Mouse (Mus musculus): ENCODE data around the gene Ablim2. TPM values are rescaled to one million over a fixed set of nuclear protein-coding genes. Genes with fewer than 3 reads are reported as not detected.
A peak's percentile ranks its signal among the peaks of the same experiment; 100 is the strongest.

The Ablim2 gene
- polyA plus RNA-seq, 1 experiment from 2014 or later: 2.7 TPM

- Histone ChIP-seq H3K4me3 (peak within 1 kb of the TSS; percentile 97), H3K27me3 (0 out of 2 replicates have a peak, but pooled peaks cover 4% of the 10 kb centered on the region), H3K36me3 (no peaks in the 10 kb centered on the region), H3K9ac (peak within 1 kb of the TSS; percentile 96), H3K4me1 (peaks cover 38% of the 10 kb centered on the region), H3K4me2 (peak within 1 kb of the TSS; percentile 83), H3K9me3 (no peaks in the 10 kb centered on the region), H3K27ac (peak within 1 kb of the TSS; percentile 85)
- peak; percentile 94 for ATAC-seq (ENCODE audit: insufficient number of reproducible peaks, low FRiP score, low TSS enrichment, low read depth)
- WGBS: under 1% methylated on average over 49 of the region's 49 CpGs
Observed at GRCm38 (mm10) chr5:35893093-35893804, 135.6 kb downstream of the Ablim2 start, which contains the start of gene Afap1. Gene Afap1 (plus strand): TSS chr5:35893319.

- peak overlapping the region; percentile 97 for H3K4me3 ChIP-seq
- WGBS: 0% methylated on average over 21 of the region's 21 CpGs
- no peak for ATAC-seq (ENCODE audit: insufficient number of reproducible peaks, low FRiP score, low TSS enrichment, low read depth)
- H3K9ac ChIP-seq: peak overlapping the region; percentile 96
- H3K9me3 ChIP-seq: no peaks in the 10 kb centered on the region
- 0 out of 2 replicates have a peak, but pooled peaks cover 4% of the 10 kb centered on the region for H3K27me3 ChIP-seq
- H3K27ac ChIP-seq: peak overlapping the region; percentile 85
- peaks cover 42% of the 10 kb centered on the region for H3K4me1 ChIP-seq
- H3K36me3 ChIP-seq: no peaks in the 10 kb centered on the region
- peak overlapping the region; percentile 83 for H3K4me2 ChIP-seq
Observed at GRCm38 (mm10) chr5:35893805-35894260, 136.2 kb downstream of the Ablim2 start.

DNA sequence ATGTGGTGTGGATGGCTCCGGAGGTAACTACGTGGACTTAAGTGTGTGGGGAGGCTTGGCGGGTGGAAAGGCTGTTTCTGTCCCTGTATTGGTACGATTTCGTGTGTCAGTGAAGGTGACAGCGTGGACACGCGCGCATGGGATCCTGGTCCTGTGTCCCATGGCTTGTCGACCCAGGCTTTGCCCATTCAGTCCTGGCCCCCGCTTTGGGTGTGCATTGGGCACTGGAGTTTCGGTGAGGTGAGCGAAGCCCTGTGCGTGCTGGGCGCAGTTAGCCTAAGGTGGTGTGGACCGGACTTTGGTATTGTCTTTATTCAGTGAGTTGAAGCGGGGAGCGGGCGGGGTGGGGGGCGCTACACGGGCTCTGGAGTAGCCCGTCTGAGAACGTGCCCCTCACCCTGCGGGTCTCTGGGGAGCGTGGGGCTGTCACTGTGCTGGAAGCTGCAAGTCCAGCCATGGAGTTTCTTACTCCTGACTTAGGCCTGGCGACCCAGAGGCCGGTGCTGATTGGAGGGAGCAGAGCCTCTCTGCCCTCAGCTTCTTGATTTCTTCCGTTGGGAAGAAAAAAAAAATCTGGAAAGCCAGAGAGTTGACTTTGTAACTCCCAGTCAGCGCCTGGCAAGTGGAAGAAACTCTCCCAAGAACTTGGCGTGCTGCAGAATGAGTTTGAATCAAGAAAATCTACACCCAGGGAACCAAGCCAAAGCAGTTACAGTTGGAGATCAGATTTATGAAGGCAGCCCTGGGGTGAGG is 136.8 kb downstream of the Ablim2 start:
- peak overlapping the region; percentile 97 for H3K4me3 ChIP-seq
- no peak for ATAC-seq (ENCODE audit: insufficient number of reproducible peaks, low FRiP score, low TSS enrichment, low read depth)
- 4% methylated on average over 30 of the region's 30 CpGs for WGBS
- peak overlapping the region; percentile 85 for H3K27ac ChIP-seq
- H3K9me3 ChIP-seq: no peaks in the 10 kb centered on the region
- H3K4me2 ChIP-seq: peak overlapping the region; percentile 83
- peaks cover 45% of the 10 kb centered on the region for H3K4me1 ChIP-seq
- 0 out of 2 replicates have a peak, but pooled peaks cover 4% of the 10 kb centered on the region for H3K27me3 ChIP-seq
- H3K36me3 ChIP-seq: no peaks in the 10 kb centered on the region
- H3K9ac ChIP-seq: peak overlapping the region; percentile 96

DNA sequence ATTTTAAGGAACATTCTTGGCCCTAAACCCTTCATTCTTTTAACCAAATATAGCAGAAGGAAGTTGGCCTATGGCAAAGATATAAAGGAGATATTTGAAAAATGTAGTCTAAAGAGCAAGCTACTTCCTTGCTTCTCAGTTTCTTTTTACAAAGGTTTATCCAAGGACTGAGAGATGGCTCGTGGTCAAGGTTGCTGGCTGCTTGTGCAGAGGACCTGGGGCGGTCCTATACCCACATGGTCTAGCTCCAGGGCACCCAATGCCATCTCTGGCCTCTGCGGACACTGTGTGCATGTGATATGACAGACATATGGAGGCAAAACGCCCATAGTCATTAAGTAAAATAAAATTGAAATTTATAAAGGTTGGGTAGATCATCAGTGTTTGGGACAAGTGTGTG is 138.2 kb downstream of the Ablim2 start:
- Histone ChIP-seq H3K9ac (no peak overlapping the region), H3K36me3 (no peaks in the 10 kb centered on the region), H3K9me3 (no peaks in the 10 kb centered on the region), H3K27ac (peak overlapping the region; percentile 85; the same call in 1 of the 2 replicates), H3K4me1 (peaks cover 58% of the 10 kb centered on the region), H3K27me3 (0 out of 2 replicates have a peak, but pooled peaks cover 4% of the 10 kb centered on the region), H3K4me3 (no peak overlapping the region), H3K4me2 (no peak overlapping the region)
- 91% methylated on average over 4 of the region's 4 CpGs for WGBS
- no peak for ATAC-seq (ENCODE audit: insufficient number of reproducible peaks, low FRiP score, low TSS enrichment, low read depth)

DNA sequence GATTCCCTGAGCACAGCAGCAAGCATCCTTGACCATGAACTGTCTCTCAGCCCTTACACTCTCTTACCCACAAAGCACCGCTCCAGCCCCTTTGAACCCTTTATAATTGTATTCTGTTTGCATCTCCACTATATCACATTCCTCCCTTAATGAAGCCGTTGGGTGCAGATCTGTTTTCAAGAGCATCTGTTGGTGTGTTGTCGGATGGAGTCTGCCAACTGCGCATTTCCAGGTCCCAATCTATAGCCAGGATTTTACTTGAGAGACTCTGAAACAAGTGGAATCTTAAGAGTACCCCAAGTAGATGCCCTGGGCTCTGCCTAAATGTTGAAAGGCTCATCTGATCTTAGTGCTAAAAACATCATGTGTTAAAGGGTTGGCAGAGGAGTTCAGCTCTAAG is 138.9 kb downstream of the Ablim2 start:
- Histone ChIP-seq H3K27me3 (0 out of 2 replicates have a peak, but pooled peaks cover 4% of the 10 kb centered on the region), H3K36me3 (no peaks in the 10 kb centered on the region), H3K9me3 (no peaks in the 10 kb centered on the region), H3K4me2 (no peak overlapping the region), H3K4me1 (peaks cover 64% of the 10 kb centered on the region), H3K4me3 (no peak overlapping the region), H3K9ac (no peak overlapping the region), H3K27ac (no peak overlapping the region)
- 86% methylated on average over 4 of the region's 4 CpGs for WGBS
- no peak for ATAC-seq (ENCODE audit: insufficient number of reproducible peaks, low FRiP score, low TSS enrichment, low read depth)

- Histone ChIP-seq H3K36me3 (no peaks in the 10 kb centered on the region), H3K4me2 (no peak overlapping the region)
Observed at GRCm38 (mm10) chr5:35897147-35897546, 139.5 kb downstream of the Ablim2 start.

DNA sequence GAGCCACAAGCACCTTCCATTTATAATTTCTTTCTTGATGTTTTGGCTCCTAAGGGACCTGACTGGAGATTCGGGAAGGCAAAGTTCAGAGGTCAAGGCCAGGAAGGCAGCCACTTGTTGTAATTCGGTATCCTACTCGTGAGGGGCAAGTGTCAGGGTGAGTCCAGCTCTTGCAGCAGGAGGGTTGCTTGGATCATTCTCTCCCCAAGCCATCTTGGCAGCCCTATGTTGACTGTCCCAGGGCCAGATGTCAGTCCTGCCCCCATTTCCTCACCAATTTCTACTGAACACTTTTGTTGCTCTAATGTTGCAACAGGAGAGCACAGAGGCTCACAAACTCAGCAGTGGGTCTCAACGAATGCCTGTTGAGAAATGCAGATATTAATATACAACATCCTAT is 140.4 kb downstream of the Ablim2 start:
- Histone ChIP-seq H3K4me3 (no peak overlapping the region), H3K36me3 (0 out of 2 replicates have a peak, but pooled peaks cover 3% of the 10 kb centered on the region), H3K27ac (no peak overlapping the region), H3K9ac (no peak overlapping the region), H3K9me3 (no peaks in the 10 kb centered on the region), H3K27me3 (no peaks in the 10 kb centered on the region), H3K4me1 (peaks cover 57% of the 10 kb centered on the region), H3K4me2 (no peak overlapping the region)
- no peak for ATAC-seq (ENCODE audit: insufficient number of reproducible peaks, low FRiP score, low TSS enrichment, low read depth)
- WGBS: 69% methylated on average over 4 of the region's 4 CpGs

More at GRCm38 (mm10) chr5:35897147-35897546, 139.5 kb downstream of the Ablim2 start:
- H3K4me3 ChIP-seq: no peak overlapping the region
- H3K27ac ChIP-seq: no peak overlapping the region
- H3K9ac ChIP-seq: no peak overlapping the region
- H3K9me3 ChIP-seq: no peaks in the 10 kb centered on the region
- ATAC-seq (ENCODE audit: insufficient number of reproducible peaks, low FRiP score, low TSS enrichment, low read depth): no peak
- WGBS: 78% methylated on average over 4 of the region's 4 CpGs
- H3K4me1 ChIP-seq: peaks cover 64% of the 10 kb centered on the region
- H3K27me3 ChIP-seq: no peaks in the 10 kb centered on the region

- H3K36me3 ChIP-seq: 0 out of 2 replicates have a peak, but pooled peaks cover 3% of the 10 kb centered on the region
- ATAC-seq (ENCODE audit: insufficient number of reproducible peaks, low FRiP score, low TSS enrichment, low read depth): no peak
- no peak overlapping the region for H3K9ac ChIP-seq
- H3K4me1 ChIP-seq: peaks cover 57% of the 10 kb centered on the region
- H3K4me2 ChIP-seq: no peak overlapping the region
- no peak overlapping the region for H3K27ac ChIP-seq
- 80% methylated on average over 3 of the region's 3 CpGs for WGBS
- H3K4me3 ChIP-seq: no peak overlapping the region
- no peaks in the 10 kb centered on the region for H3K27me3 ChIP-seq
- no peaks in the 10 kb centered on the region for H3K9me3 ChIP-seq
Observed at GRCm38 (mm10) chr5:35898994-35899393, 141.3 kb downstream of the Ablim2 start.

GRCm38 (mm10) chr5:35900401-35901225 is 142.9 kb downstream of the Ablim2 start:
- Histone ChIP-seq H3K9me3 (no peaks in the 10 kb centered on the region), H3K4me3 (no peak overlapping the region), H3K4me2 (0 out of 2 replicates have a peak overlapping the region, but pooled peaks have one; percentile 10), H3K9ac (no peak overlapping the region), H3K4me1 (peaks cover 56% of the 10 kb centered on the region), H3K36me3 (0 out of 2 replicates have a peak, but pooled peaks cover 3% of the 10 kb centered on the region), H3K27me3 (no peaks in the 10 kb centered on the region), H3K27ac (peak overlapping the region; percentile 43)
- WGBS: 14% methylated on average over 10 of the region's 10 CpGs
- ATAC-seq (ENCODE audit: insufficient number of reproducible peaks, low FRiP score, low TSS enrichment, low read depth): no peak

GRCm38 (mm10) chr5:35901226-35901809 is 143.6 kb downstream of the Ablim2 start:
- ATAC-seq (ENCODE audit: insufficient number of reproducible peaks, low FRiP score, low TSS enrichment, low read depth): no peak
- H3K27ac ChIP-seq: no peak overlapping the region

GRCm38 (mm10) chr5:35903456-35903855 is 145.8 kb downstream of the Ablim2 start:
- Histone ChIP-seq H3K4me2 (no peak overlapping the region), H3K9me3 (no peaks in the 10 kb centered on the region), H3K4me3 (no peak overlapping the region), H3K4me1 (peaks cover 60% of the 10 kb centered on the region), H3K9ac (no peak overlapping the region), H3K27ac (no peak overlapping the region), H3K36me3 (0 out of 2 replicates have a peak, but pooled peaks cover 3% of the 10 kb centered on the region), H3K27me3 (no peaks in the 10 kb centered on the region)
- no peak for ATAC-seq (ENCODE audit: insufficient number of reproducible peaks, low FRiP score, low TSS enrichment, low read depth)
- 80% methylated on average over 8 of the region's 8 CpGs for WGBS

More at GRCm38 (mm10) chr5:35901226-35901809, 143.6 kb downstream of the Ablim2 start:
- no peak overlapping the region for H3K4me3 ChIP-seq
- no peaks in the 10 kb centered on the region for H3K9me3 ChIP-seq
- H3K9ac ChIP-seq: no peak overlapping the region
- H3K36me3 ChIP-seq: 0 out of 2 replicates have a peak, but pooled peaks cover 3% of the 10 kb centered on the region
- peaks cover 53% of the 10 kb centered on the region for H3K4me1 ChIP-seq
- H3K4me2 ChIP-seq: no peak overlapping the region
- WGBS: 42% methylated on average over 12 of the region's 12 CpGs
- no peaks in the 10 kb centered on the region for H3K27me3 ChIP-seq

Data from limb, embryonic 15.5 days (tissue).